Mouse (Mus musculus) midbrain, postnatal 0 days (tissue): ENCODE measurements around the gene Ankdd1b. TPM values are rescaled to one million over a fixed set of nuclear protein-coding genes. Genes with fewer than 3 reads are reported as not detected.

Experiments used
- ATAC-seq: fragments of 200-750 bp; cut with Nextera tagmentation; 2 replicates; pipeline ENCODE4 v1.8.0; 2017; ENCODE audit warnings: moderate number of reproducible peaks, mild to moderate bottlenecking, moderate TSS enrichment, moderate library complexity; ENCODE audit not compliant: low FRiP score
- DNase-seq: peaks from one replicate; pipeline ENCODE4 v3.0.0-alpha.2; 2015; ENCODE audit warnings: low spot score
- H3K27ac ChIP-seq: fragments of 300-500 bp; sonication (generic); 2 replicates; pipeline ENCODE4 v1.5.1; 2014; ENCODE audit warnings: low read depth, mild to moderate bottlenecking, low read length, mixed read lengths
- H3K27me3 ChIP-seq: fragments of 300-500 bp; sonication (generic); 2 replicates; pipeline ENCODE4 v1.6.1; 2014; ENCODE audit warnings: low read length, control low read depth, mixed read lengths; ENCODE audit not compliant: insufficient read depth
- H3K36me3 ChIP-seq: fragments of 300-500 bp; sonication (generic); 2 replicates; pipeline ENCODE4 v1.6.1; 2014; ENCODE audit warnings: low read length, control low read depth, mixed read lengths; ENCODE audit not compliant: insufficient read depth
- H3K4me1 ChIP-seq: fragments of 300-500 bp; sonication (generic); 2 replicates; pipeline ENCODE4 v1.6.1; 2014; ENCODE audit warnings: mild to moderate bottlenecking, control low read depth, antibody characterized with exemption, low read length, mixed read lengths; ENCODE audit not compliant: insufficient read depth
- H3K4me2 ChIP-seq: fragments of 300-500 bp; sonication (generic); 2 replicates; pipeline ENCODE4 v1.6.1; 2014; ENCODE audit warnings: low read depth, mild to moderate bottlenecking, low read length, mixed read lengths; ENCODE audit not compliant: poor library complexity, severe bottlenecking
- H3K4me3 ChIP-seq: fragments of 300-500 bp; sonication (generic); 2 replicates; pipeline ENCODE4 v1.5.1; 2014; ENCODE audit warnings: low read depth, mild to moderate bottlenecking, low read length, moderate library complexity
- H3K9ac ChIP-seq: fragments of 300-500 bp; sonication (generic); replicated peaks from 2 replicates; pipeline ENCODE4 v1.6.1; 2014; ENCODE audit warnings: mild to moderate bottlenecking, low read length, moderate library complexity, mixed read lengths; ENCODE audit not compliant: poor library complexity, severe bottlenecking
- H3K9me3 ChIP-seq: fragments of 300-500 bp; sonication (generic); 2 replicates; pipeline ENCODE4 v1.6.1; 2016; ENCODE audit warnings: low read length, control low read depth
- CTCF ChIP-seq: IDR thresholded peaks from 2 replicates; pipeline ENCODE4 v1.5.1; 2016; ENCODE audit warnings: antibody characterized with exemption, mild to moderate bottlenecking
- WGBS: fragments of 180-500 bp; shearing (Covaris S2); extraction: QIAGEN DNeasy Blood & Tissue Kit; methylation state at CpG from one replicate; pipeline ENCODE4 v1.1.7; 2014; 5-methylcytosine and 5-hydroxymethylcytosine counted together
- polyA plus RNA-seq: library from polyadenylated mRNA; unstranded; fragments of >200 nt; fragmentation: Nextera tagmentation; extraction: Ambion mirVana; gene quantifications from 2 replicates; pipeline ENCODE4 v1.2.1, GENCODE M21; 2015
- total RNA-seq: library from RNA; depleted of rRNA; stranded (reverse); fragments of >200 nt; gene quantifications from 2 replicates; pipeline ENCODE4 v1.2.3, GENCODE M21; 2014

Ankdd1b gene
- total and polyA plus RNA-seq, 2 experiments from 2014 or later: 0.22 TPM; not detected in 1

- WGBS: 96% methylated on average over 3 of the region's 3 CpGs
- peaks cover 2% of the 10 kb centered on the region; the same call in 1 of the 2 replicates for H3K9me3 ChIP-seq
- ATAC-seq (no peak), DNase-seq (no peak)
- H3K4me3 ChIP-seq: no peak within 1 kb of the TSS
- no peaks in the 10 kb centered on the region for H3K4me1 ChIP-seq
- 0 out of 2 replicates have a peak, but pooled peaks cover 9% of the 10 kb centered on the region for H3K36me3 ChIP-seq
- H3K27ac ChIP-seq: no peak within 1 kb of the TSS
- no peak within 1 kb of the TSS for H3K4me2 ChIP-seq
- H3K9ac ChIP-seq: no peak within 1 kb of the TSS
- TF ChIP-seq CTCF: no peak
- no peaks in the 10 kb centered on the region for H3K27me3 ChIP-seq
Observed at GRCm38 (mm10) chr13:96490433-96490832, 19.4 kb upstream of the Ankdd1b start, which contains the start of gene Gm17622. Gm17622 (plus strand) TSS chr13:96490733.

GRCm38 (mm10) chr13:96487968-96488367, 17.0 kb upstream of the Ankdd1b start:
- H3K27ac ChIP-seq: no peak overlapping the region
- H3K27me3 ChIP-seq: no peaks in the 10 kb centered on the region
- WGBS: 95% methylated on average over 6 of the region's 6 CpGs
- H3K4me3 ChIP-seq: no peak overlapping the region
- TF ChIP-seq CTCF: no peak
- ATAC-seq: no peak
- peaks cover 4% of the 10 kb centered on the region; the same call in 1 of the 2 replicates for H3K9me3 ChIP-seq
- no peak overlapping the region for H3K4me2 ChIP-seq
- no peaks in the 10 kb centered on the region for H3K4me1 ChIP-seq
- no peak for DNase-seq
- 0 out of 2 replicates have a peak, but pooled peaks cover 9% of the 10 kb centered on the region for H3K36me3 ChIP-seq
- no peak overlapping the region for H3K9ac ChIP-seq

- ATAC-seq (no peak), DNase-seq (no peak)
- H3K9ac ChIP-seq: no peak overlapping the region
- no peaks in the 10 kb centered on the region for H3K4me1 ChIP-seq
- no peak overlapping the region for H3K4me2 ChIP-seq
- no peak for TF ChIP-seq CTCF
- no peaks in the 10 kb centered on the region for H3K27me3 ChIP-seq
- peaks cover 4% of the 10 kb centered on the region; the same call in 1 of the 2 replicates for H3K9me3 ChIP-seq
- H3K36me3 ChIP-seq: 0 out of 2 replicates have a peak, but pooled peaks cover 9% of the 10 kb centered on the region
- WGBS: 94% methylated on average over 6 of the region's 6 CpGs
- H3K4me3 ChIP-seq: no peak overlapping the region
- H3K27ac ChIP-seq: no peak overlapping the region
Observed at GRCm38 (mm10) chr13:96487230-96487629, 16.2 kb upstream of the Ankdd1b start.

GRCm38 (mm10) chr13:96478991-96479390, 8.0 kb upstream of the Ankdd1b start:
- Histone ChIP-seq H3K36me3 (no peaks in the 10 kb centered on the region), H3K9me3 (no peaks in the 10 kb centered on the region), H3K27me3 (no peaks in the 10 kb centered on the region), H3K4me1 (no peaks in the 10 kb centered on the region), H3K4me3 (no peak overlapping the region), H3K27ac (no peak overlapping the region), H3K9ac (no peak overlapping the region), H3K4me2 (no peak overlapping the region)
- 94% methylated on average over 1 of the region's 1 CpGs for WGBS
- no peak for DNase-seq
- no peak for TF ChIP-seq CTCF
- no peak for ATAC-seq

GRCm38 (mm10) chr13:96477226-96477625, 6.2 kb upstream of the Ankdd1b start:
- ATAC-seq (no peak), DNase-seq (no peak)
- WGBS: 96% methylated on average over 4 of the region's 4 CpGs
- no peak for TF ChIP-seq CTCF
- no peak overlapping the region for H3K4me2 ChIP-seq
- no peak overlapping the region for H3K27ac ChIP-seq
- no peaks in the 10 kb centered on the region for H3K36me3 ChIP-seq
- no peak overlapping the region for H3K9ac ChIP-seq
- H3K27me3 ChIP-seq: no peaks in the 10 kb centered on the region
- H3K9me3 ChIP-seq: no peaks in the 10 kb centered on the region
- no peak overlapping the region for H3K4me3 ChIP-seq
- H3K4me1 ChIP-seq: no peaks in the 10 kb centered on the region

GRCm38 (mm10) chr13:96470556-96470955, 442 bp downstream of the Ankdd1b start:
- H3K4me2 ChIP-seq: no peak overlapping the region
- TF ChIP-seq CTCF: no peak
- 94% methylated on average over 6 of the region's 6 CpGs for WGBS
- H3K9me3 ChIP-seq: no peaks in the 10 kb centered on the region
- ATAC-seq (no peak), DNase-seq (no peak)
- H3K4me3 ChIP-seq: no peak overlapping the region
- no peaks in the 10 kb centered on the region for H3K4me1 ChIP-seq
- H3K36me3 ChIP-seq: no peaks in the 10 kb centered on the region
- no peaks in the 10 kb centered on the region for H3K27me3 ChIP-seq
- H3K27ac ChIP-seq: no peak overlapping the region
- no peak overlapping the region for H3K9ac ChIP-seq
